Mouse (Mus musculus) C2C12 (cell line): ENCODE results near the gene Apc2.

Source experiments
- CEBPB ChIP-seq: IDR thresholded peaks from one replicate; pipeline ENCODE4 v1.6.1; 2011; ENCODE audit warnings: low read depth, mild to moderate bottlenecking, control low read depth, moderate library complexity
- CTCF ChIP-seq: IDR thresholded peaks from one replicate; pipeline ENCODE4 v1.5.1; 2011; ENCODE audit not compliant: control insufficient read depth, insufficient read depth, insufficient read length
- MYOG ChIP-seq: IDR thresholded peaks from one replicate; pipeline ENCODE4 v1.6.1; 2011; ENCODE audit not compliant: control insufficient read depth, insufficient read length; ENCODE audit errors: extremely low read depth
- USF1 ChIP-seq: IDR thresholded peaks from one replicate; pipeline ENCODE4 v1.6.1; 2011; ENCODE audit warnings: low read depth, mild to moderate bottlenecking, control low read depth, moderate library complexity

- no peak for TF ChIP-seq CEBPB
- no peak for TF ChIP-seq USF1
- no peak for TF ChIP-seq CTCF
- no peak for TF ChIP-seq MYOG
These were observed 14.5 kb upstream of the Apc2 start for GRCm38 (mm10) chr10:80281304-80281703.
